Mouse (Mus musculus): ENCODE measurements at regions not wholly inside any gene's neighbourhood (a gene's known extent, or its start where the extent isn't known, plus 50 kb on each side); places are given as distances from the start of the nearest gene placed in this dataset.

GRCm38 (mm10) chr1:39105546-39106371, 87.8 kb upstream of the Npas2 start:
- TF ChIP-seq GATA1 (IDR thresholded peaks at IDR 0.05; ENCODE audit: borderline replicate concordance, low read length), result no peak
- no peak for TF ChIP-seq FLI1 (IDR thresholded peaks at IDR 0.05; ENCODE audit: low read length)

All from megakaryocyte, embryonic 14.5 days (primary cell).